Mouse (Mus musculus) left cerebral cortex, adult 2 months (tissue): ENCODE measurements at regions not wholly inside any gene's neighbourhood (a gene's known extent, or its start where the extent isn't known, plus 50 kb on each side); places are given as distances from the start of the nearest gene placed in this dataset.

Experiments used
- DNase-seq, 2 experiments: peaks; one replicate each; pipeline ENCODE4 v3.0.0; 2021 to 2022; ENCODE audit warnings: low spot score in 2 of 2, mixed read lengths in 1 of 2; ENCODE audit errors: extremely low spot score in 1 of 2
- H3K27ac ChIP-seq: fragments of 200-600 bp; 2 replicates; pipeline ENCODE4 v1.8.1; 2022
- H3K4me3 ChIP-seq: fragments of 200-600 bp; 2 replicates; pipeline ENCODE4 v1.8.1; 2022
- CTCF ChIP-seq: fragments of 200-600 bp; IDR thresholded peaks from 2 replicates; pipeline ENCODE4 v1.8.1; 2022; ENCODE audit warnings: antibody characterized with exemption, mild to moderate bottlenecking, moderate library complexity
- intact Hi-C: fragments of 180-260 bp; cut with DNase I; formaldehyde crosslinking; loops from one replicate; pipeline ENCODE4 v1.15.1; 2025

DNA sequence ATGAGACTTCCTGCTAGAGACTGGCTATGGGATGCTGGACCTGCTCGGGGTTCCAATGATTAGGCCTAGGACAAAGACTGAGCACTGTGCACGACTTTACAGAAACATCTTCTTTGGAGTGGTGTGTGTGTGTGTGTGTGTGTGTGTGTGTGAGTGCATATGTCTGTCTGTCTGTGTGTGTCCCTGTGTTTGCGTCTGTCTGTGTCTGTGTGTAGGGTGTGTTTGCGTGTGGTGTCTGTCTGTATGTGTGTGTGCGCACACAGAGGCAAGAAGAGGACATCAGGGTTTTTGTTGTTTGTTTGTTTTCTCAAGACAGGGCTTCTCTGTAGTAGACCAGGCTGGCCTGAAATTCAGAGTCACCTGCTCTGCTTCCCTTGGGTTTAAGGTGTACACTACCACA lies 51.9 kb upstream of the Slco4a1 start:
- intact Hi-C loops: no loop called here
- Histone ChIP-seq H3K27ac (no peak overlapping the region), H3K4me3 (no peak overlapping the region)
- DNase-seq: no peak
- TF ChIP-seq CTCF: no peak

DNA sequence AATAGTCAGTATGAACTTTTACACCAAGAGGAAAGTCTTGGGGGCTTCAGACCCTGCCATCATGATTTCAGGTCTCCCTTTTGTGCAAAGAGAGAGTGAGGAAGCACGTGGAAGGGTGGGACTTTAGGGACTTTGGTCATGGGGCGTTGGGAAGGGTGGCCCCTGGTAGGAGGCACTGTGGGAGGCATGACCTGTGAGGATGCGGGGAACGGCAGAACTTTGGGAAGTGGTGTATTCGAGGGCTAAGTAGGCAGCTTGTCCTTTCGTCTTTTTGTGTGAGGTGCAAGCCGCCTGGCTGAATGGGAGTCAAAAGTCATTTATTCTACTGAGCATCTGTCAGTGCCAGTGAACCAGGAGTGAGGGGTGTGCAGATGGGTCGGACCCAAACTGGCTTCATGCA lies 52.4 kb upstream of the Slco4a1 start:
- DNase-seq: no peak
- no peak for TF ChIP-seq CTCF
- no peak overlapping the region for H3K27ac ChIP-seq
- no peak overlapping the region for H3K4me3 ChIP-seq
- intact Hi-C loops: no loop called here

- no peak for TF ChIP-seq CTCF
- intact Hi-C loops: no loop called here
- Histone ChIP-seq H3K4me3 (no peak overlapping the region), H3K27ac (no peak overlapping the region)
- no peak for DNase-seq
These were observed 53.1 kb upstream of the Slco4a1 start for GRCm38 (mm10) chr2:180402851-180403459.

DNA sequence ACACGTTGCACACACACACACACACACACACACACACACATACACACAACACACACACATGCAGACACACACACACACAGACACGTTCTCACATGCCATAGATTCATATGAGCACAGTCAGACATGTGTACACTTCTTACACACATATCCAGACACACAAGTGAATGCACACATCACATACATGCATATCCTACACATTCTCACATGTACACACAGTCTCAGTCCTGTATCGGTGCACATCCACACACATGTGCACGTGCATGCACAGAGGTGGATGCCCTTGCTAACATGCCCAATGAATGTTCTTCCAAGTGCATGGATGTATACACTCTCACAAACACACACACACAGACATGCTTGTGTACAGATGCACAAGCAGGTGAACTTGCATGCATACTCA lies 53.6 kb upstream of the Slco4a1 start:
- TF ChIP-seq CTCF: no peak
- DNase-seq: no peak
- intact Hi-C loops: no loop called here
- Histone ChIP-seq H3K27ac (no peak overlapping the region), H3K4me3 (no peak overlapping the region)

- TF ChIP-seq CTCF: no peak
- Histone ChIP-seq H3K4me3 (no peak overlapping the region), H3K27ac (no peak overlapping the region)
- no peak for DNase-seq
- intact Hi-C loops: no loop called here
These were observed 54.3 kb upstream of the Slco4a1 start for GRCm38 (mm10) chr2:180401409-180402391.

- Histone ChIP-seq H3K27ac (no peak overlapping the region), H3K4me3 (no peak overlapping the region)
- intact Hi-C loops: no loop called here
- no peak for DNase-seq
- no peak for TF ChIP-seq CTCF
These were observed 55.5 kb upstream of the Slco4a1 start for GRCm38 (mm10) chr2:180400514-180401019.

DNA sequence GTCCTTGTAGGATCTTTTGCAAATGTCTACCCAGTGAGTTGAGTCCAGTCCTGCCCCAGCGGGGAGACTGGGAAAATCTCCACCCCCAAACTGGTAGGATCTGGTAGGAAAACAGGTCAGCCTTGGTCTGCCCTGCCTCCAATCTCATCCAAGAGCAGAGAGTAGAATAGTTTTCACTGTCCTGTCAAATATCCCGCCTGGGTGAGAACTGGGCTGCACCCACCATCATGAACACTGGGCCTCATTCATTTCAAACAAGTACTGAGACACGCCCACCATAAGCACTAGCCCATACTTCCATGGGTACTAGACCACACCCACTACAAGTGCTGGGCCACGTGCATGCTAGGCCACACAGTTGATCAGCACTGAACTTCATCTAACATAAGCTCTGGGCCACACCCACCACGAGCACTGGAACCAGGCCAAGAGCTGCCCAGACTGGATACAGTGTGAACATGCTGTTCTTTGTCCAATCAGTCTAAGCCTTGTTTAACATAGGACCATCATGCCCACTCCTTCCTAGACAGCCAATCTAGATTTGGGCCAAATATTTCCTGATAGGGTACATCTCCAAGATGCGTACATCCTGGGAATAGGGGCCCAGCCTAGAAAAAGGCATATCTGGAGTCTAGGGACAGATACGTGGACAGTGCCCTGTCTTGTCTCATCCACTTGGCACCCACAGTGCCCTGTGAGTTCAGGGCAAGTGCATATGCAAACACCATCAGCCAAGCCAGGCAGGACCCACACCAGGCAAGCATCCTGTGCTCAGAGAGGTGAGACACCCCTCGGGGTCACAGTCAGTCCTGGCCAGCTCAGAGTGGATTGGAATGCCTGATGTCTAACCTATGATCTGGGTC lies 56.2 kb upstream of the Slco4a1 start:
- no peak overlapping the region for H3K27ac ChIP-seq
- H3K4me3 ChIP-seq: no peak overlapping the region
- TF ChIP-seq CTCF: no peak
- intact Hi-C loops: no loop called here
- no peak for DNase-seq

- no peak for TF ChIP-seq CTCF
- Histone ChIP-seq H3K27ac (no peak overlapping the region), H3K4me3 (no peak overlapping the region)
- DNase-seq: no peak
- intact Hi-C loops: no loop called here
These were observed 57.1 kb upstream of the Slco4a1 start for GRCm38 (mm10) chr2:180398851-180399447.

- H3K4me3 ChIP-seq: no peak overlapping the region
- H3K27ac ChIP-seq: no peak overlapping the region
- intact Hi-C loops: no loop called here
- DNase-seq: no peak
- no peak for TF ChIP-seq CTCF
These were observed 57.6 kb upstream of the Slco4a1 start for GRCm38 (mm10) chr2:180398481-180398754.

GRCm38 (mm10) chr2:180397723-180398480 lies 58.1 kb upstream of the Slco4a1 start:
- H3K27ac ChIP-seq: no peak overlapping the region
- H3K4me3 ChIP-seq: no peak overlapping the region
- intact Hi-C loops: no loop called here
- DNase-seq: no peak
- TF ChIP-seq CTCF: no peak
